Mouse (Mus musculus) adrenal gland, postnatal 4 days (tissue): ENCODE measurements around the gene Gm10638. TPM values are rescaled to one million over a fixed set of nuclear protein-coding genes. Genes with fewer than 3 reads are reported as not detected.

Experiments
- DNase-seq, 2 experiments: peaks; one replicate each; pipeline ENCODE4 v3.0.0; 2021 to 2022; ENCODE audit warnings: low spot score in 2 of 2, mixed read lengths in 2 of 2
- total RNA-seq, 2 experiments: library from RNA; stranded (reverse); gene quantifications; 2 replicates each; pipeline ENCODE4 v1.2.3; 2021

The Gm10638 gene
- total RNA-seq, 2 experiments from 2014 or later = 4.2 to 5.2 TPM

DNA sequence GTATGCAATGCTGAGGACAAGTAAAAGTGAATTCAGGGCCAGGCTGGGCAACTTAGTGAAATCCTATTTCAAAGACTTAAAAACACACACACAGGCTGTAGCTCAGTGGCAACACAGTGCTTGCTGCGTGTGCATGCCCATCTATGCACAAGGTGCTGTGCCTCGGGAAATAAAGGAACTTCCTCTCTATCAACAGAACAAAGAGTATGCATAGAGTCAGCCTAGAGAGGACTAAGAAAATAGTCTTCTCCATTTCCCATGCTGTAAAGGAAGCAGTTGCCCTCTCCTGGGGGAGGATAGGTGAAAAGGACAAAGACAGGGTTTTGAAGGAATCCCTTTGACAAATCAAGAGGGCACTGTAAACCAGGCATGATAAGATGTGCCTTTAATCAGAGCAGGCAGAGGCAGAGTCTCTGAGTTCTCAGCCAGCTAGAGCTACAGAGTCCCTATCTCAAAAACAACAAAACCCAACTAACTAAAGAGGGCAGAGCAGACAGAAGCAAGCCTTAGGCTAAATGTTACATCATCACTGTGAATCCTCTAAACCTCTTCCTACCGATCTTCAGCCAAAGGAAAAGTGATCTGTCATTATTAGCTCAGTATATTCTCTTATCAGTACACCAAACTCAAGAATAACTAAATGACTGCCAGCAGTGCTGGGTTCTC lies 9.9 kb upstream of the Gm10638 start:
- DNase-seq = no peak

DNA sequence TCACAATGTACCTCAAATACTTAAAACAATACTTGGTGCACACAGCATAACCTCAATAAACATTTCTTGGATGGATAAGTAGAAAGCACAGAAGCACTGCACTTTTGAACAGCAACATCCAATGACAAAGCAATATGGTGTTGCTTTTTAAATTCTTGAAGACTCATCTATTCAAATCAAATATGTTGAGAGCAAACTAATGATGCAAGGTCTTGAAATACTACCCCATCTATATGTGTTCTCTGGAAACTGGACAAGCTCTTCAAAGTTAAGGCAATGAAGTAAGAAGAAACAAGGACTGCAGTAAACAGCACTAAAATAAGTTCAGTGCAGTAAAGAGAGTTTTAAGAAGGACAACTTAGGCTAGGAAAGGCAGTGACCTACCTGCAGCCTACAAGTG lies 4.6 kb upstream of the Gm10638 start:
- DNase-seq = no peak

DNA sequence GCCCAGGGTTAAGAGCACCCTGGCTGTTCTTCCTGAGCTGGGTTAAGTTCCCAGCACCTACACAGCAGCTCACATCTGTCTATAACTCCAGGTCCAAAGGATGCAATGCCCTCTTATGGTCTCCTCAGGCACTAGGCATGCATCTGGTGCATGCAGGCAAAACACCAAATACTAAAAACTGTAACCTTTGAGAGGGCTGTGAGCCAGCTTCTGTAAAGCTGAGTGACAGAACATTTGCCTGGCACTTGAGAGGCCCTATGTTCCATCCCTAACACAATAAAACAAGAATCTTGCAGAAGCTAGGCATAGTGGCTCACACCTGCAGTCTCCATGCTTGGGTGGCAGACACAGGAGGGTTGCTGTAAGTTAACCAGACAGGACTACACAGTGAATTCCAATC lies 3.9 kb upstream of the Gm10638 start:
- no peak for DNase-seq

DNA sequence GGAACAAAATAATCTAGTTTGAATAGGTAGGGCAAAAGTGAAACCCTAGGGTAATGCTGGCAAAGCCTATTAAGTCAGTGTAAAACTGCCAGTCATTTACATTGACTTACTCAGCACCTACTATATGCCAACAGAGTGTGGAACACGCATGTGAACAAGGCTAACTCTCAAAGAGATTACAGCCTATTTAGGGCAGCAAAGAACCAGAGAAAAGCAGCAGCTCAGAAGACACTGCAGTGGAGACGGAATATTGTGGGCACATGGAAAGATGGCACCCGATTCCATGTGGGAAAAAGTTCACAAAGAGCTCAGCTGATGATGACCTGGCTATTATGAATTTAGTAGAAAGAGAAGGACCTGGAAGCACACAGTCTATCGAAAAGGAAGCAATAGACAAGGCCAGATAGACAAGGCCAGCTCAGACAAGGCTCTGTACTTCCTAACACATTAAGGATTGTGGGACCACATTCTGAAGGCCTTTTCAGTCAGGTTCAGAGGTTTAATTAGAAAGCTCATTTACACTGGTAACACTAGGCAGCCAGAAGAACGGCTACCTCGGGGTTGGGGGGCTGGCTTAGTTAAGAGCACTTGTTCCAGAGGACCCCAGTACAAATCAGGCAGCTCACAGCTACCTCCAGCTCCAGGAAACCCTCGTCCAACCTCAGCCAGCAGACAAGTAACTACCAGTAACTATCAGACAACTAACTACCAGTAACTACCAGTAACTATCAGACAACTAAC lies 2.7 kb upstream of the Gm10638 start:
- DNase-seq = no peak

DNA sequence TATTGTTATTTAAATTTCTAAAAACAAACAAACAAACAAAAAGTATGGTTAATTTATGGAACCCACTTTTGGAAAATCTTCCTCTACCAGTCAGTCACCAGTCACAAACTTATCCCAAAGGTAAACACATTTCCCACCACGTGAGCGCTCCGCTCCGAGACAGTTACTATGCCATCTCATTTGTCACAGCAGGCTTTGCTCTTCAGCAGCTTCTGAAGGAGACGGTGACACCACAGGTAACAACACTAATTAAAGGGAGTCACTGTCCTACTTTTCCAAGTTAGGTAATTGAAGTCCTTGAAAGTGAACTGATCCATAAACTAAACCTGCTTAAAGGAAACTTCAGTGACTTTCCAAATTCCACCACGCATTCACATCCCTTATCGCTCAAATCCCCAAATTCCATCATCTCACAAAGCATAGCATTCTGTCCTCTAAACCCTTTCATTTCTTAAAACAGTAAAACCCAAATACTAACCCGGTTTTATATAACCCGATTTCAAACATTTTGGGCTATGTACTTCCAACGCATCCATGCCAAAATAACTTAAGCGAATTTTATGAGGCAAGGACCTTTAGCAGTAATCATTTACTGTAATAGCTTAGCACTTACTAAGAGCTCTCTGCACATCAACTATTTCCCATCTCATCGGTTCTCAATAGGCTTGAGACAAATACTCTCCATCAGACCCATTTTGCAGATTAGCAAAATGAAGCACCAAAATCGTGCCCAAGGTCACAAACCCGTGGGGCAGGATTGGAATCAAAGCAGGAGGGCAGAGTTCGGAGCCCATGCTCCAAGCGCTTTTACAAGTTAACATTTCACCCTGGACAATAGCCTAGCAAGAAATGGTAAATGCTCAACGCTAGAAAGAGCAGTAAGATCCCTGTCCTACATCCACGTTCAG lies 932 bp upstream of the Gm10638 start:
- no peak for DNase-seq

DNA sequence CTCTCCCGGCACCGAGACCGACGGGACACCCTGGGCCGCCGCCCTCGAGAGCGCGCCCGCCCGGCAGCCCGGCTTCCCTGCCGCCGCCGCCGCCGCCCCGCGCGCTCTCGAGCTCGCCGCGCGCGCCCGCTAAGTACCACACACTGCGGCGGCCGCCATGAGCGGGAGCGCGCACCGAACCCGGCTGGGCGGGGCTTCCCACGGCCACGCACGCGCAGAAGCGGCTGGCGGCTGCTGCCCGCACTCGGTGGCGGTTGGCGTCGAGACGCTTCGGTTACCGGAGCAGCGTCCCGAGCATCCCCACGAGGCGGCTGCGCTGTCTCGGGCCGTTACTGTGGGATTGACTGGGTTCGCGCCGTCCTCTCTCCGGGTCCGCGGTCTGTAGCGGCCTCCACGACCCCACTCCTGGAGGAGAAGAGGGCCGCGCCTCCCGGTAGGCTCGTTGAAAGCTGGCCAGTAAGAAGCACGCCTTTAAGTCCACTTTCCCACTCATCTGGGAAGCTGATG lies 489 bp downstream of the Gm10638 start:
- DNase-seq = peak; percentile 86

DNA sequence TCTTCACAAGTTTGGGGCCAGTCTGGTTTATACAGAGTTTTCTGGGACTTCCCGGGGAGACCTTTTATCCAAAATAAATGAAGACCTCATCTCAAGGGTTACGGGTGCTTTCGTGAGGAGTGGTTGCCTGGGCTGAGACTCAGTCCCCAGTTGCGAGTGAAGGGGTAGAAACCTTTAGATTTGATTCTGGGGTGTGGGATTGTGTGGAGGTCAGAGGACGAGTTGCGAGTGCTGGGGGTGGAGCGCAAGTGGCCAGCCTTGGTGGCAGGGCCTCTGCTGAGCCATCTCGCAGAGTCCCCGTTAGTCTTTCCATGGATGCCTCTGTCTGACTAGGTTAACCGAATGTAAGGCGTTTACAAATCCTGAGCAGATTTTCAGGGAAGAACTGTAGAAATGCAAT lies 1.0 kb downstream of the Gm10638 start:
- DNase-seq = no peak

DNA sequence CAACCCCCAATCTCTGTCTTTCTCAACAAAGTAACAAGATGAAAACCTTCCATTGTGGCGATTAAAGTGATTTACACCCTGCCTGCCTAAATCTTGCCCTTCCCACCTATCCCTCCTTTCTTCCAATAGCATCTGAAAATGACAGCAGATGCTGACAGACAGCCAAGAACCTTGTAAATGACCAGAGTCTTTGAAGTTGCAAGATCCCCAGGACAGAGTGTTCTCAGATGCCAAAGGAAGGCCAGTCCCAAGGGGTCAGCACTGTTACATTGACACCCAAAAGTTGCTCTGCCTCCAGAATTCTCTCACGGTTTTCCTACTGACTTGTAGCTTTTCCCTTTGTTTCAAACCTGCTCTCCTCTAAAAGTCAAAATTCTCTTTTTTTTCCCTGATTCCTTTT lies 4.3 kb downstream of the Gm10638 start:
- no peak for DNase-seq

DNA sequence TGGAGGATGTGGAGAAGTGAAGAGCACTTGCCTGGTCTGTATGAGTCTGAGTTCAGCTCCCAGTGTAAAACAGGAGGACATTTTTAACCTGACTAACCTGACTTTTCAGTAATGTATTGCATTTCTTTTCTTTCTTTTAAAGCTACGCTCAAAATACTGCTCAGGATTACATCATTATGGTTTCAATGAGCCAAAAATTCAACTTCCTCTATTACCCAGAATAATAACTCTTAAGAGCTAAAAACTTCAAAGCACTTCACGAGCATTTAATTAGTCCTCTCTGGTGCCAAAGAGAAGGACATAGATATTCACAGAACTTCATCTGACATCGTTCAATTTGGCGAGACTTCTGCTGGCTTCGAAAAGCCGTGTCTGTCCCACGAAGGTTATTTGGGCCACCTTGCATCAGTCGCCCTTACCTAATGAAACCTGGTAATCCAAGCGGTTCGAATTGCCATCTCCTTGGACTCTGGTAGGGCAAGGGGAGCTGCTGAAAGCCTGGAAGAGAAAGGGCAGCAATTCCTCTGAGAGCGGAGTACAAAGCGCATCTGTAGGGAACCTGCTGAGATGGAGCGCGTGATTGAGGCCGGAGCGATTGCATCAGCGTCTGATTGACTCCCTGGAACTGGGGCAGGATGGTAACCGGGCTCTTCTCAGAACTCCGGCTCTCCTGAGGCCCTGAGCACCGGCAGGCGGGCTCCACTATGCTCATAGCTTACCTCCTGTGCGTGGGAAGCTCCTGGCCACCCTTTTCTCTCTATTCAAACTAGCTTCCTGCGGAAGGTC lies 11.6 kb downstream of the Gm10638 start:
- no peak for DNase-seq

DNA sequence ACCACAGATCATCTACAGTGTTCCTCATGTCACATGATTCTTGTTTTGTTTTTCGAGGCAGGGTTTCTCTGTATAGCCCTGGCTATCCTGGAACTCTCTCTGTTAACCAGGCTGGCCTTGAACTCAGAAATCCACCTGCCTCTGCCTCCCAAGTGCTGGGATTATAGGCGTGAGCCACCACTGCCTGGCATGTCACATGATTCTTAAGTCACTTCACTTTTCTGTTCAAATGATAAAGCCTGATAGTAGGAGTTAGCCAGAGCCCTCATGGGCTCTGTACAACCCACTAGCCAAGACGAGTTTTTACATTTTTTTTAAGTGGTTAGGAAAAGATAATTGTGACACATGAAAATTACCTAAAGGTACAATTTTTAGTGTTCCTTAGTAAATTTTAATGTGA lies 13.2 kb downstream of the Gm10638 start:
- DNase-seq = no peak

DNA sequence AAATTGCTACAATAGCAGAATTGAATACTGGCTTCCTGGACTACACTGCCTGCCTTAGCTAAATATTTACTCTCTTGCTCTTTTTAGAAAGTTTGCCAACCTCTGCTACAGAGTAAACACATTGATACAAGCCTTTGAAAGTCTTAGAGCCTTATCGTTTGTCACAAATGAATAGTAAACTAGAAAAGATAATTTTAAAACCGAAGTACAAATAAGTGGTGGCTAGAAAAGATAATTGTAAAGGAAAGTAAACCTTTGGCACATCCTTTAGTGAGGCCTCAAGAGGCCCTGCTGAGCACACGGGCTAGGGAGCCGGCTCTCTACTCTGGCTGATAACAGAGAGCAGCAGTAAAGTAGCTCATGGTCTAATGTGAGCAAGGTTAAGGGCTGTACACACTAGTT lies 13.6 kb downstream of the Gm10638 start:
- no peak for DNase-seq

DNA sequence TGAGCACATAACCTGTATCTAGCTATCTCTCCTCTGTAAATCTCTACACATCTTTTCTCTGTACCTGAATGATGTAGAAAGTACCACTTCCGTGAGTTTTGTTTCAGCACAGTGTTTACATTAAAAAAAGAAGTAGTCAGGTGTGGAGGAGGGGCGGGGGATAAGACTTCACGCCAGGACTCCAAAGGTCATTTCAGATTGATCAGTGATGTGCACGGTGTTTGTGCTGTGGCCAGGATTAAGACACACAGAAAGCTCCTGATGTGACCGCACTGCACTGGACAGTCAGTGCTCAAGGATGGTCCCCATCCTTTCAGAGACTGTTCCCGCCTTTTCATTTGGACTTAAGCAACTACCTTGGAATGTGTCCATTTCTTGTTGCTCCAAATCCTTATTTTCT lies 15.2 kb downstream of the Gm10638 start:
- no peak for DNase-seq

DNA sequence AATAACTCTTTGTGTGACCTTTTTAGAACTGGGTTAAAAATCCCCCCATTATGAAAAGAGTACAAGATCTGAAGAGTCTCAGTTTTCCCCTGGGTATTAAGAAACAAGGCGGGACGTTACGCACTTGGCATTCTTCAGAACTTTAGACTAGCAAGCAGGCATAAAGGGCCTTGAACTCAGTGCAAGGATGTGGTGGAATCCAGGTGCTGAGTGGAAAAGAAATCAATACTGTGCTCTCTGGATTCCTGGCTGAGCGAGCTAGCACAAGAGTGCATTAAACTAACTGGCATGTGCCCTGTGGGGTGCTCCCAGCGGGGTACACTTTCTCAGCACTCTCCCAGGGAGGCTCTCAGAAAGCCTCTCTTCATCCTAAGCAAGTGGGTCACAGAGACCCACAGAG lies 17.3 kb downstream of the Gm10638 start:
- DNase-seq = no peak

DNA sequence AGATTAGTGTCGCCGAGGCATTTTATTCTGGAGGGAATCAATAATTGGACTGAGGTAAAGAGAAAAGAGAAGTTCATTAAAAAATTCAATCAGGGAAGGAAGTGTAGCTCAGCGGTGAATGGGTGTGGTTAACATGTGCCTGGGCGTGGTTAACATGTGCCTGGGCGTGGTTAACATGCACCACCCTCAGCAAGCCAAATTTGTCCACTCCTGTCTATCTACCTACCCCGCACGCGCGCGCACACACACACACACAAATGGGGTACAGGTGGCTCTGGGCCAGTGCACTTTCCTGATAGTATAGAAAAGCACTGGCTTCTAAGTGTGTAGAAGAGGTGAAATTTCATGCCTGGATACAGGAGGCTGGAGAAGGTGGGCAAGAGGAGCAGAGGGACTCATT lies 19.7 kb downstream of the Gm10638 start:
- DNase-seq = no peak

DNA sequence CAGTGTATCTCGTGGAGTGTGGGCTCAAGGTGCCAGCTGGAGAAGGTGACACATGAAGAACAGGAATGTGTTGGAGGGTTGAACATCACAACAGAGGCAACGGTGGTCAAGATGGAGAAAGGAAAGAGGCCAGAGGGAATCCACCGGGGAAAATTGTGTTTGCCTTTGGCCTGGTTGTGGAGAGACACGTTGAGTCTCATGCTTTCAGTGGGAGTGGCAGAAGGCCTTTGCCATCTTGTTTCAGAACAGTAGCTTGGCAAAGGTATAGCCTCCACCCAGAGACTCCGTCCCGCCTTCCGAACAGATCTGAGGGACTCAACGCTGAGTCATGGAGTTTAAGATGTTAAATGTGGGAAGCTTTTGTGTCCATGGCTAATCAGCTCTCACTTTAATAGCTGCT lies 20.2 kb downstream of the Gm10638 start:
- DNase-seq = no peak

DNA sequence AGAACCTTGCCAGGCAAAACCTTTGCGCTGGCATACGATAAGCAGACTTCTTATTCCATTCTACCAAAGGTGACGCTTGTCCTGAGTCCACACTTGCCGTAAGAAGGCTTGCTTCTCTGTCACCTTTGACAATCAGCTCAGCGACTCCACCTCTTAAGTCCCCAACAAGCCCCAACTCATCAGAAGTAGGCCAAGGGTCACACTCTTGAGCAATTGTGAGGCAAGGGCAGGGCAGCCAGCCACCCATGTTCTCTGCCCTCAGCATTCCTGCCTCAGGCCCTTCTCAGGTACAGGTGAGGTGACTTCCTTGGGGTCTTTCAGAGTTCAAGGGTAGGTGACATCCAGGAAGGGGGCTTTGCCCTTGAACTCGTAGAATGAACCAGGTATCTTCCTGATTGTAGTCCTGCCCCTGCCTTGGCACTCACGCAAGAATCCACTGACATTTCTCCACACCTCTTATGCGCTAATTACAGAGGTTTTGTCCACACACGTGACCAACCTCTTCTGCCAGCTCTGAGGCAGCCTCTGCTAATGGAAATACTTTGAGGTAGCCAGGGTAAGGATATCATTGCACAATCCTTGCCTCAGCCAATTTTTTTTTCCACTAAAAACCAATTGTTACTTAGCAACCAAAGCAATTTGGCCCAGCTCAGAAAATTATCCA lies 21.2 kb downstream of the Gm10638 start:
- DNase-seq = no peak

DNA sequence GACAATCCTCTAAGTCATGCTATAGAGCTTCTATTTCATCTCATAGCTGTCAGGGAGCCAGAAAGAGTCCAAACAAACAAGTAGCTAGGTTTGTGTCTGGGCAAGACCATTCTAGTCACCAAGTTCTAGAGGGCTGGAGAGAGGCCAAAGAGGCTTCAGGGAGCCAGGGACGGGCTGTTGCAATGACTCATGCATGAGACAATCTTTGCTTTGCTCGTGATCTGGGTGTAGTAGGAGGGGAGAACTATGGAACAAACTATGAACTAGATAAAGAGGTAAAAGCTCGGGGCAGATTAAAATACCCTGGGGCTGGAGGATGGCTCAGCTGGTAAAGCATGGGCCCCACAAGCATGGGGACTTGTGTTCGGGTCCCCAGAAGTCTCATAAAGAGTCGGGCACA lies 23.0 kb downstream of the Gm10638 start:
- peak in 1 of 2 experiments; percentile 25 for DNase-seq

DNA sequence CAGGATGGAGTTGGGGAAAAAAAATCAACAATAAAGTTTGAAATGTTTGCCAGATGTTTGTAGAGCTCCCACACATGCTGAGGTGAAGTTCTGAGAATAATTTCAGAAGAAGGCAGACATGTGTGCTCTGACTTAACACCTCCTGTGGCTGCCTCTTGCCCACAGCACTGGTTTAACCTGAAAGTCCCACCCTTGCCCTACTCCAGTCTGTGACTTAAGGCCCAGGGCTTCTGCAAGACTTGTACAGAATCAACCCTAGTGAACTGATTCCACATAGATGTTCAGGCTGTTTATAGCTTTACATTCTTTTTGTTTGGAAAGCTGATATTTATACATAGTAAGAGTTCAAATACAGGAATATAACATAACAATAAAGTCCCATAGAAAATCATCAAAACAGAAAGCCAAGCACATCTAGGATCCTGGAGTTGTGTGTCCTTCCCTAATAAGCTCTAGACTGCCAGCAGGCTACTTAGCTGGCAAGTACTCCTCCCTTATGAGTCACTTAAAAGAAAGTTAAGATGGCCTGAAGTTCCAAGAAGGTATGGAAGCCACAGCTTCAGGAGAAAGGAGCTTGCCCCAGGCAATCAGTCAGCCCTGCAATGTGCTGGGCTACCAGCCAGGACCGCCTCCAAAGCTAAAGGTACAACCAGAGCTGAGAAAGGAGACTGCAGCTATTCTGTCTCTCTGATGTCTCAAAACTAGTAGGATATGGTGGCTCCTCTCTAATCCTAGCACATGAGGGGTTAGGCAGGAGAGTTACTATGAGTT lies 24.6 kb downstream of the Gm10638 start:
- no peak for DNase-seq

DNA sequence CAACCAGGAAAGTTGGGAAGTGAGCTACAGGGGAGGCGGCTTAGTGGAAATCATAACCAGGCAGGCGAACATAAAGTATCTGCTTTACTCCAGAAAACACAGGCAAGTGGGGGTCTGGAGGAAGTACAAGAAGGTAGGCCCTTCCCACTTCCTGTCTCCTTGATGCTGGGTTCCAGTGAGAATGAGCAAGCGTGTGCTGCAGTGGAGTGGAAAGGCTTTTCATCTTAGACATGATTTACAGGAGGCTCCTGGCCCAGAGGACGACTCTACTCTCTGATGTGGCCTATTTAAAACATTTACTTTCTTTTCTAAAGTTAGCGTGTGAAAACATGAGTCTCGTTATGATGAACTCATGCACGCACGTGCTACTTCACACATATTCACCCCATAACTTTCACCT lies 33.7 kb downstream of the Gm10638 start:
- DNase-seq = no peak

DNA sequence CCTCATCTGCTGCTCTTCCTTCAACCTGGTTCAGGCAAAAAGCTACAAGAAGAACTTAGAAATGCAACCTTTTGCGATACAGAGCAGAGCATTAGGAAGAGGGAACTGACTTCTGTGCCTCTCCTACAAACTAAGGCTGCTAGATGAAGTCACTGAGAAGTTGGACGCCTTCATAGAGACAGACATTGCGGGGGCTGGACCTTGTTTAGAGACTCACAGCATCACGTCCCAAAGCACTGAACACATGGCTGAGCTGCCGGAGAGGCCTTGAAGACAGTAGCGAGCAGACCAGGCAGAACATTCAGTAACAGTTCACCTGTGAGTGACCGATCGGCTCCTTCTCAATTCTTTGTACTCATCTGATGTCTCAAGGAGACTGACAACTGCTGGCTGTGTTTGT lies 35.6 kb downstream of the Gm10638 start:
- no peak for DNase-seq
